Mouse (Mus musculus) common myeloid progenitor, adult 5-6 weeks (primary cell): ENCODE measurements around the gene Cd300ld2. TPM values are rescaled to one million over a fixed set of nuclear protein-coding genes. Genes with fewer than 3 reads are reported as not detected.
"Not testable (repeated sequence)": the region's sequence is repeated elsewhere in the genome, so short reads cannot be mapped to it uniquely, and the experiment has no call there.

ENCODE experiments used
- ATAC-seq: replicated peaks from 2 replicates; pipeline ENCODE4 v1.8.0; 2016; ENCODE audit warnings: low read depth, mild to moderate bottlenecking, moderate TSS enrichment, inconsistent platforms; ENCODE audit not compliant: poor library complexity, severe bottlenecking
- total RNA-seq: library from RNA; stranded (forward); fragments of 200-1000, 187-1606 nt; gene quantifications from 2 replicates; pipeline ENCODE4 v1.2.3, GENCODE M21; 2017

Gene Cd300ld2
- not detected in 2 replicates for total RNA-seq

DNA sequence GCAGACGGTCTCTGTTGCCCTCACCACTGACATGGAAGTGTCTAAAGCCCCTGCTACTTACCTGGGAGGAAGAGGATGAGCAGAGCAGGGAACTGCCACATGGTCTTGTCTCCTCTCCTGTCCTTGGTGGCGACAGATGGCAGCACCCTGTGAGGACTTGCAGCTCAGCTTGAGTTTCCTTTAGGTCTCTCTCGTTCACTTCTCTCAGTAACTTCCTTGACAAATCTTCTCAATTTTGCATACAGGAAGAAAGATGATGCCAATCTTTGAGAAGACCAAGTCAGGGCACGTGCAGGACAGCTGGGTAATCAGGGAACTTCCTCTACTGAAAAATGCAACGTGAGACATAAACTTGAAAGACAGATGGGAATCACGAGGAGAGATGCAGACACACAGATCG, at the start of gene Cd300ld2:
Gene Cd300ld2, minus strand, starts transcription at position 101 of the 400 bp plus-strand sequence.
- not testable (repeated sequence) for ATAC-seq

- ATAC-seq, result no peak
Observed at GRCm38 (mm10) chr11:115062077-115062476, 46.1 kb upstream of the Cd300ld2 start, which contains the start of gene Cd300e. Cd300e (minus strand) TSS chr11:115062177.

DNA sequence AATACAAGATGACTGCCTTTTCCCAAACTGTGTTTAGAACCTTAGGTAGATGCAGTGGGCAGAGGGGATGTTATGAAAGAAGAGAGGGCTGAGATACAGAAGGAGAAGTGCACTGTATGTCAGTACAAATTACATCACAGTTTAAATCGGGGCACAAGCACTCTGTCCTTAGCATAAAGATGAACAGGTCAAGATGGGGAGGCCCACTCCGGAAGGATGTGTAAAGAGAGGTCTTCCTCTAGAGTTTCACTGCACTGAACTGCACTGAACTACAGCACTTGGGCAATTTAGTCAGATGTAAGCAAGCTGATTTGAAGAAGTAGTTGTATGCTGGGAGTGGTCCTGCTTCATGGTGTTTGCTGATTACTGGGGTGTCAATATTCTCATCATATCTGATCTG, 43.8 kb upstream of the Cd300ld2 start:
- ATAC-seq, result no peak

- no peak for ATAC-seq
Observed at GRCm38 (mm10) chr11:115058701-115059100, 42.7 kb upstream of the Cd300ld2 start.

GRCm38 (mm10) chr11:115054537-115054936, 38.5 kb upstream of the Cd300ld2 start:
- ATAC-seq, result no peak

- no peak for ATAC-seq
Observed at GRCm38 (mm10) chr11:115052991-115053390, 37.0 kb upstream of the Cd300ld2 start.

DNA sequence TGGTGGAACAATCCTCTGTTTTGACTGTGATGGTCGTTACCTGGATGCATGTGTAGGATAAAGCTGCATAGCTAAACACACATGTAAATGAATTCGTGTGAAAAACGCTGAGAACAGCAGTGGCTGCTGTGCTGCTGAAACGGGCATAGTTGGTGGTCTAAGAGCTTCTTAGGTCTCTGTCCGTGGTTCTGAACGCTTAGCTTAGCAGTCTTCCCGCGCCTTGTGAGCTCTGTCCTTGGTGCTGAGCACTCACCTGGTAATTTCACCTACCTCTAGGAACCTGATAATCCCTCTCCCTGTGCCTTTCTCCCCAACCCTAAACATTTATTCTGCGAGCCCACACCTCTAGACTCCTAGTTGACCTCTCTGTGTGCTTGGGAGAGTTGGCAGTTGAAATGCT, 36.2 kb upstream of the Cd300ld2 start:
- peak; percentile 86 for ATAC-seq

GRCm38 (mm10) chr11:115049282-115049895, 33.4 kb upstream of the Cd300ld2 start:
- 0 out of 2 replicates have a peak, but pooled peaks have one; percentile 46 for ATAC-seq

- no peak for ATAC-seq
Observed at GRCm38 (mm10) chr11:115048259-115048658, 32.3 kb upstream of the Cd300ld2 start, which contains the start of gene Cd300ld3. Cd300ld3 (minus strand) TSS chr11:115048409.

- not testable (repeated sequence) for ATAC-seq
Observed at GRCm38 (mm10) chr11:115037669-115038068, 21.7 kb upstream of the Cd300ld2 start, which contains the start of gene Cd300ld5. Cd300ld5 (minus strand) TSS chr11:115037769.

- not testable (repeated sequence) for ATAC-seq
Observed at GRCm38 (mm10) chr11:115026912-115027311, 10.9 kb upstream of the Cd300ld2 start, which contains the start of gene Cd300ld4. Cd300ld4 (minus strand) TSS chr11:115027012.

DNA sequence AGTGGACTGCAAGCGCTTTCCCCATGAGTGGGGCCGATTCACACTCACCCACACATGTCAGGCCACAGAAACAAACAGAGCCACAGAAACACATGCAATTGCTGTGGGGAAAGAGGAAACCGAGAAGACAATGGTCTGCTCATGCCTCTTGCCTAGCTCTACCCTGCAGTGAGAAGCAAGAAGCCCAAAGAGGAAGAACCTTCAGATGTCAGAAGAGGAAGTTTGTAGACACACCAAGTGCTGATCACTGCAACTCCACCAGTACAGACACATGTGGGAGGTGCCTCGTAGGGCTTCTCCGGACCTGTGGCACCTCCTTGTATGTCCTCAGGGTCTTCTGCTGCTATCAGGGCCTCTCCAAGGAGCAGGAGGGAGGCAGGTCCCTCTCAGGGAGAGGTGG, 11.9 kb downstream of the Cd300ld2 start:
- ATAC-seq, result peak; percentile 77

GRCm38 (mm10) chr11:115001474-115002040, 14.4 kb downstream of the Cd300ld2 start, which contains the start of gene Cd300c2:
Cd300c2 (minus strand) TSS chr11:115001880.
- ATAC-seq, result peak; percentile 55

DNA sequence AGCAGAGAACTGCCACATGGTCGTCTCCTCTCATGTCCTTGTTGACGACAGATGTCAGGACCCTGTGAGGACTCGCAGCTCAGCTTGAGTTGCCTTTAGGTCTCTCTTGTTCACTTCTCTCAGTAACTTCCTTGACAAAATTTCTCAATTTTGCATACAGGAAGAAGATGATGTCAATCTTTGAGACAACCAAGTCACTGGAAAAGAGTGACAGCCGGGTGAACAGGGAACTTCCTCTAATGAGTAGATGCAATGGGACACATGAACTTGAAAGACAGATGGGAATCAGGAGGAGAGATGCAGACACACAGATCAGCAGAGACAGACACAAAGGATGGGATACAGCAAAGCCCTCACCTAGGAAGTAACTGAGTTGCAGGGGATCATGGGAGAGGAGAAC, 26.2 kb downstream of the Cd300ld2 start, which contains the start of gene Cd300ld:
Gene Cd300ld, minus strand, starts transcription at position 130 of the 400 bp plus-strand sequence.
- no peak; the same call in 1 of the 2 replicates for ATAC-seq

GRCm38 (mm10) chr11:114981866-114982265, 34.1 kb downstream of the Cd300ld2 start:
- no peak for ATAC-seq

DNA sequence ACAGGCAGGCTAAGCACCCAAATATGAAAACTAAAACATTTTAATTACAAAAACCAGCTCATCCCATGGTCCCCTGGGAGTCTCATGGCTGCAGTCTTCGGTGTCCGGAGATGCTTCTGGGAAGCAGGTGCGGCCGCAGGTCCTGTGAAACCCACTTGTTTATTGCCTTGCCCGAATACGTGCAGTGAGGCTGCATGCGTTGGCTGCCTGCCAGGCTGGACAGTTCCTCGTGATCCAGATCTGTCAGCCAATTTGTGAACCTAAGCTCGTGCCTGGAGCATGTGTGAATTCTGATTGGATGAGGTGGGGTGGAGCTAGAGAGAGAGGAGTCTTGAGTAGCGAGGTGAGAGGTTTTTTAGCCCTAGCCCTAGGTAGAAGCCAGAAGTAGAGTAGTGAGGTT, 43.3 kb downstream of the Cd300ld2 start:
- no peak for ATAC-seq

DNA sequence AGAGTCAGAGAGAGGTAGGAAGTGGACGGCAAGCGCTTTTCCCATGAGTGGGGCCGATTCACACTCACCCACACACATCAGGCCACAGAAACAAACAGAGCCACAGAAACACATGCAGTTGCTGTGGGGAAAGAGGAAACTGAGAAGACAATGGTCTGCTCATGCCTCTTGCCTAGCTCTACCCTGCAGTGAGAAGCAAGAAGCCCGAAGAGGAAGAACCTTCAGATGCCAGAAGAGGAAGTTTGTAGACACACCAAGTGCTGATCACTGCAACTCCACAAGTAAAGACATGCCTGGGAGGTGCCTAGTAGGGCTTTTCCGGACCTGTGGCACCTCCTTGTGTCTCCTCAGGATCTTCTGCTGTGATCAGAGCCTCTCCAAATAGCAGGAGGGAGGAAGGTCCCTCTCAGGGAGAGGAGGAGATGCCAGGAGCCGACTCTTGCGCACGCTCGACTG, 47.2 kb downstream of the Cd300ld2 start, which contains the start of gene Cd300c:
Gene Cd300c, minus strand, starts transcription at position 406 of the 456 bp plus-strand sequence.
- ATAC-seq, result peak; percentile 75

DNA sequence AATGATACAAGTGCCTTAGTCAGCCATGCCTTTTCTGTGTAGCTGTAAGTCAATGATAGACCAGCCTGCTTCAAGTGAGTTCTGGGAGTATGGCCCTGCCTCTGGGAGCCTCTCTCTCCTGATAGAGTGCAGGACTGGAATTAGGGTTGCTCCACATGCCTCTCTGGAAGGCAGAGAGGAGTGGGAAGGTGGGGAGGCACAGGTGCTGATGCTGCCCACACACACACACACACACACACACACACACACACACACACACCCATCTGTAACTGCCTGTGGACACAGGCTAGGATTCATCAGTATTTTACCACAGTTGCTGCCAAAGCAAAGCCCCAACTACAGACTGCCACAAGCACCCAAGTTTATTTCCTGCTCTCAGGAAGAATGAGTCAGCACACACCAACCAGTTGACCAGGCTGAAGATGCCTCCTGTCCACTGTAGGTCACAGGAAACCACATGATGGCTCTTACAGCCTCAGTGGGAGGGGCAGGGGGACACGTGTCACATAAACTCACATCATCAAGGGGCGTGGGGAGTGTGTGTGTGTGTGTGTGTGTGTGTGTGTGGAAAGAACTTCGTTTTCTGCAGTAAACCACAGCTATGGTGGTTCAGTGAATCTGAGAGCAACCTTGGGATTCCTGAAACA, 50.7 kb downstream of the Cd300ld2 start:
- ATAC-seq, result peak; percentile 79

GRCm38 (mm10) chr11:114960369-114960768, 55.6 kb downstream of the Cd300ld2 start:
- ATAC-seq, result peak; percentile 81
